Mouse (Mus musculus) gastrocnemius, postnatal 25 days (tissue): ENCODE measurements around the gene Rab38. TPM values are rescaled to one million over a fixed set of nuclear protein-coding genes. Genes with fewer than 3 reads are reported as not detected.

ENCODE experiments used
- DNase-seq: peaks from one replicate; pipeline ENCODE4 v3.0.0; 2022
- total RNA-seq, 2 experiments: library from RNA; stranded (reverse); gene quantifications; 1 replicate in 1 of 2; 2 replicates in 1 of 2; pipeline ENCODE4 v1.2.3; 2021

Rab38 gene
- total RNA-seq, 2 experiments from 2014 or later, result 0.18 to 0.32 TPM

GRCm38 (mm10) chr7:88527100-88527671 is 97.1 kb downstream of the Rab38 start:
- no peak for DNase-seq

DNA sequence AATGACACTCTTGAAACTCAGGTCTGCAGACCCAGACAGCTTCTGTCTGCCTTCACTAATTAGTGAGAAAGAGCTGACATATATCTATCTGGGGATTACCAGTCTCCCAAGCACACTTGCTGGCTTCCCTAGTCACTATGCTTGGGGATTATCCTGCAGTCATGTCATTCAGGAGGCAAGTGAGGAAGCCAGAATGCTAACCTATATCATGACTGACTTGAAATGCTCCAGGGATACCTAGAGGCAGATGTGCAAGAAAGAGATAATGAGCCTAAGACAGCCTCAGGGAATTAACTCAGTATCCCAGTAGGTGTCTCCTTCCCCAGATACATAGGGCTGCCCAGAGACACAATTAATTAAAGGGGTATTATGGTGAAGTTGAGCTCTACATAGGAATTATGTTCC is 106.1 kb downstream of the Rab38 start:
- DNase-seq, result no peak

- DNase-seq, result no peak
Measured at GRCm38 (mm10) chr7:88536743-88537142, 106.7 kb downstream of the Rab38 start.

Other genes starting within 250 kb of the Rab38 start
- gene Ctsc, start 152.2 kb upstream of the Rab38 start, total RNA-seq, result 10 to 100 TPM; 33.0 to 36.9 TPM